Mouse (Mus musculus) limb, embryonic 11.5 days (tissue): ENCODE measurements around the gene Csad. TPM values are rescaled to one million over a fixed set of nuclear protein-coding genes. Genes with fewer than 3 reads are reported as not detected.

Experiments
- ATAC-seq: fragments of 200-750 bp; cut with Nextera tagmentation; 2 replicates; pipeline ENCODE4 v1.8.0; 2017; ENCODE audit warnings: low read depth; ENCODE audit not compliant: insufficient number of reproducible peaks, low FRiP score, low TSS enrichment
- DNase-seq: peaks from one replicate; pipeline ENCODE4 v3.0.0-alpha.2; 2015; ENCODE audit warnings: low spot score
- H3K27ac ChIP-seq: fragments of 300-500 bp; sonication (generic); replicated peaks from 2 replicates; pipeline ENCODE4 v1.5.1; 2014; ENCODE audit warnings: low read depth, mild to moderate bottlenecking, low read length
- H3K27me3 ChIP-seq: fragments of 300-500 bp; sonication (generic); 2 replicates; pipeline ENCODE4 v1.6.1; 2014; ENCODE audit warnings: mild to moderate bottlenecking, low read length, mixed read lengths; ENCODE audit not compliant: control insufficient read depth, insufficient read depth
- H3K36me3 ChIP-seq: fragments of 300-500 bp; sonication (generic); 2 replicates; pipeline ENCODE4 v1.6.1; 2014; ENCODE audit warnings: mild to moderate bottlenecking, low read length, moderate library complexity, mixed read lengths; ENCODE audit not compliant: control insufficient read depth, insufficient read depth
- H3K4me1 ChIP-seq: fragments of 300-500 bp; sonication (generic); 2 replicates; pipeline ENCODE4 v1.6.1; 2014; ENCODE audit warnings: low read length, mixed read lengths; ENCODE audit not compliant: control insufficient read depth, insufficient read depth
- H3K4me2 ChIP-seq: fragments of 300-500 bp; sonication (generic); 2 replicates; pipeline ENCODE4 v1.6.1; 2014; ENCODE audit warnings: low read depth, mild to moderate bottlenecking, moderate library complexity; ENCODE audit not compliant: severe bottlenecking
- H3K4me3 ChIP-seq: fragments of 300-500 bp; sonication (generic); 2 replicates; pipeline ENCODE4 v1.5.1; 2014; ENCODE audit warnings: low read depth, low read length
- H3K9ac ChIP-seq: fragments of 300-500 bp; sonication (generic); 2 replicates; pipeline ENCODE4 v1.6.1; 2014; ENCODE audit warnings: mild to moderate bottlenecking, low read length
- H3K9me3 ChIP-seq: fragments of 300-500 bp; sonication (generic); 2 replicates; pipeline ENCODE4 v1.6.1; 2016; ENCODE audit warnings: low read length; ENCODE audit not compliant: control insufficient read depth
- WGBS: fragments of 180-500 bp; shearing (Covaris S2); extraction: QIAGEN DNeasy Blood & Tissue Kit; methylation state at CpG from one replicate; pipeline ENCODE4 v1.1.7; 2014; 5-methylcytosine and 5-hydroxymethylcytosine counted together
- polyA plus RNA-seq: library from polyadenylated mRNA; unstranded; fragments of >200 nt; fragmentation: Nextera tagmentation; extraction: Ambion mirVana; gene quantifications from 2 replicates; pipeline ENCODE4 v1.2.1, GENCODE M21; 2014

Csad gene
- polyA plus RNA-seq, 1 experiment from 2014 or later, result 37.3 TPM

DNA sequence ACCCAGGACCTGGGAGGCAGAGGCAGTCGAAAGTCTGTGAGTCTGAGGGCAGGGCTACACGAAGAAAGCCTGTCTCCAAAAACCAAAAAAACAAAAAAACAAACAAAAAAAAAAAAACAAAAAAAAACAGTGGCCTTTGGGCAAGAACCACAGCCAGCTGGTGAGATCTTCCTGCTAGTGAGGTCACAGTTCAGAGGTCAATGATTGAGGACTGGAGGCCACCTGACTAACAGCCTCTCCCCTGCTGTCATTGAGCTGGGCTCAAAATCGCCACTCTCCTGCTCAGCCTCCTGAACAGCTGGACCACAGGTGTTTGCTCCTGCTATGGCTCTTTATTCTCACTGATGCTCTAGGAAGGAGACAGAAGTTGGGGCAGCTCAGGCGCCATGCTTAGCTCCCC lies 51.9 kb downstream of the Csad start:
- no peak overlapping the region for H3K4me3 ChIP-seq
- H3K27me3 ChIP-seq, result no peaks in the 10 kb centered on the region
- H3K27ac ChIP-seq, result peak overlapping the region; percentile 30; the same call in 1 of the 2 replicates
- DNase-seq, result no peak
- H3K4me2 ChIP-seq, result no peak overlapping the region
- H3K9me3 ChIP-seq, result no peaks in the 10 kb centered on the region
- no peaks in the 10 kb centered on the region for H3K36me3 ChIP-seq
- WGBS, result 35% methylated on average over 4 of the region's 4 CpGs
- no peak overlapping the region for H3K9ac ChIP-seq
- H3K4me1 ChIP-seq, result peaks cover 12% of the 10 kb centered on the region
- ATAC-seq, result no peak

DNA sequence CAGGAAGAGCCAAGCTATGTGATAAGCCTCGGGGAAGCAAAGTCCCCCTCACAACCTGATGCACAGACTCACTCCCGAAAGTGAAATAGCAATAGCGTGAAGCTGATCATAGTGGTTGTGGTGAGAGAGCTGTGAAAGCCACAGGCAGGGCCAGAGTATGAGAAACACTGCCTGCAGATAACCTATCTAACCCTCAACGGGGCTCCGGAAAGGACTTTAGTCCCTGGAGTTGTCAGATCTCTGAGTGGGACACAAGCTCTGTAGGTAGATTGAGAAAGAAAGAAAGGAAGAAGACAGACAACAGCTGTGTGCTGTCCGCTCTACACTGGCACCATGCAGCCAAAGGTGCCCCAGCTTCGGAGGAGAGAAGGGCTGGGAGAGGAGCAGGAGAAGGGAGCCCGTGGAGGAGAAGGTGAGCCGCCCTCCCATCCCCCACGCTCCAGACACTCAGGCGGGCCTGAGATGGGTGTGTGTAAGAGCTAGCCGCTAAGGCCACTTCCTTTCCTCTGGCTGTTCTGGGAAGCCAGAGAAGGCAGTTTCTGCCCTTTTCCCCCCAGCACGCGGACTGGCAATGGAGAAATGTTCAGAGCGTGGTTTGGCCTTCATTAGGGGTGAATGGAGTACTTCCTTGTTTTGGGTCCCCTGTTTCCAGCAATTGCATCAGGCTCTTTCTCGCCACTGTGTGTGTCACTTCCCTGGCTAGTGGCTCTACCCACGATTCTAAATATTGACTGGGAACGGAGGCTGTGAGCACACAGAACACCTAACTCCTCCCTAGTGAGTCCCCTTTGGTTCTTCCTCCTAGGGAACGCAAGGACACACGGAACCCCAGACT lies 54.0 kb downstream of the Csad start, which contains the start of gene Soat2:
Soat2 (plus strand) TSS at position 226 of the 835 bp plus-strand sequence.
- WGBS, result 46% methylated on average over 20 of the region's 20 CpGs
- Histone ChIP-seq H3K27ac (no peak within 1 kb of the TSS), H3K4me2 (no peak within 1 kb of the TSS), H3K4me3 (no peak within 1 kb of the TSS), H3K9me3 (no peaks in the 10 kb centered on the region), H3K36me3 (no peaks in the 10 kb centered on the region), H3K9ac (peak within 1 kb of the TSS; percentile 40), H3K4me1 (peaks cover 12% of the 10 kb centered on the region), H3K27me3 (peaks cover 6% of the 10 kb centered on the region)
- ATAC-seq, result no peak
- DNase-seq, result no peak

DNA sequence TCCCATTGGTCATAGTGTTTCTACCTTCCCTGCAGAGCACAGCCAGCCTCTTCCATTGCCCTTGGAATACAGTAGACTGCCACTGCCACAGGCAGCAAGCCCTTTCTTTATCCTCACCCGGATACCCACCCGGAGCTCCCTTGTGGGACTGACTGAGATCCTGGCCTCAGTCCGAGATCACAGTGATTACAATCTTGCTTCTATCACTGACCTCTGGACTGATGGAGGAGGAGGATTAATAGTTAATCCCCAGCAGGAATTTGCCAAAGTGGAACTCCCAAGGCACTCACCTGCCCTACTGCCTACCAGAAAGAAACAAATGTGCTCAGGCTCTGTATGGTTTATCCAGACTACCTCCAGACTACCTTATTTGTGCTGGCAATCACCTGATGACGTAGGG lies 55.0 kb downstream of the Csad start:
- ATAC-seq, result no peak
- Histone ChIP-seq H3K4me2 (no peak overlapping the region), H3K4me1 (peaks cover 12% of the 10 kb centered on the region), H3K27me3 (peaks cover 16% of the 10 kb centered on the region), H3K4me3 (no peak overlapping the region), H3K9ac (no peak overlapping the region), H3K27ac (no peak overlapping the region), H3K36me3 (no peaks in the 10 kb centered on the region), H3K9me3 (no peaks in the 10 kb centered on the region)
- 78% methylated on average over 4 of the region's 4 CpGs for WGBS
- DNase-seq, result no peak

DNA sequence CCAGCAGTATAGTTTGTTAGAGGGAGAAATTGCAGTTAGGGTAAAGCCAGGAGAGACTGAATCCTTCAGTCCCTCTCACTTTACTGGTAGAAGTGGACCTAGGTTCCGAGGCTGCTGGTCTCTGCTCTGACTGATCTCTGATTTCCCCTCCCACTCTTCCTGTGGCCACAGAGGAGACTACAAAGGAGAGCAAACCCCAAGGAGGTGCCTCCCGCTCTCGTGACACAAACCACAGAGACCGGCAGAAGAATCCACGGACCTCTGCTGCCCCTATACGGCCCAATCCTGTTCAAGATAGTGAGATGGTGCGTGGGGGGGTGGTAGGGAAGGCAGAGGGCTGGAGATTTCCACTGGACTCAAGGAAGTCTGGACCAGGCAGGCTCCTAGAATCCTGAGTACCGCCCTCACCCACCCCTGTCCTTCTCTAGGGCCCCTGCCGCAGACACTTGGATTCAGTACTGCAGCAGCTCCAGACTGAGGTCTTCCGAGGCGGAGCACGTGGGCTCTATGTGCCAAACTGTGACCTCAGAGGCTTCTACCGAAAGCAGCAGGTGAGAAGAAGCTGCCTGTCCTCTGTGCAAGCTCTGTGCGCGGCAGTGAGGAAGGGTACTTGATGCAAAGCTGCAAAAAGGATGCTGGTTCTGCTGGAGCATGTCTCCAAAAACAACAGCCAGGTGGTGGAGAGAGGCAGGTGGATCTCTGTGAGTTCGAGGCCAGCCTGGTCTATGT lies 56.7 kb downstream of the Csad start:
- Histone ChIP-seq H3K4me3 (no peak overlapping the region), H3K36me3 (no peaks in the 10 kb centered on the region), H3K4me1 (peaks cover 14% of the 10 kb centered on the region), H3K9me3 (no peaks in the 10 kb centered on the region), H3K4me2 (no peak overlapping the region), H3K27me3 (peaks cover 28% of the 10 kb centered on the region), H3K27ac (no peak overlapping the region), H3K9ac (no peak overlapping the region)
- 67% methylated on average over 16 of the region's 16 CpGs for WGBS
- DNase-seq, result no peak
- no peak for ATAC-seq

DNA sequence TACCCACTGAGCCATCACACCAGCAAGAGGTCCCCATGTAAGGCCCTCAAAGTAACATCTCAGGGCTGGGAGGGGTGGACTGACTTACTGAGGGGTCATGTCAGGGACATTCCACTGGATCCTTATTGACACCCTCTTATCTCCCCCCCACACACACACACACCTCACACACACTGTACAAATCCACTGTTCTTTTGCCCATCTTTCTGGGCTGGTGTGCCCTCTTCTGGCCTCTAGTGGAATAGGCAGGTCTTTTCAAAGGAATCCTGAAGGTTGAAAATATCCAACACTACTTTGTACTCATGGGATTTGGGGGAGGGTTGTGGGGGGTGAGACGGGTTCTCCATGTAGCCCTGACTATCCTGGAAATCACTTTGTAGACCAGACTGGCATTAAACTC lies 57.6 kb downstream of the Csad start:
- 12% methylated on average over 1 of the region's 1 CpGs for WGBS
- Histone ChIP-seq H3K36me3 (no peaks in the 10 kb centered on the region), H3K4me1 (peaks cover 11% of the 10 kb centered on the region), H3K9ac (no peak overlapping the region), H3K4me3 (no peak overlapping the region), H3K27ac (no peak overlapping the region), H3K4me2 (no peak overlapping the region), H3K27me3 (peaks cover 30% of the 10 kb centered on the region), H3K9me3 (no peaks in the 10 kb centered on the region)
- no peak for ATAC-seq
- DNase-seq, result peak; percentile 45

DNA sequence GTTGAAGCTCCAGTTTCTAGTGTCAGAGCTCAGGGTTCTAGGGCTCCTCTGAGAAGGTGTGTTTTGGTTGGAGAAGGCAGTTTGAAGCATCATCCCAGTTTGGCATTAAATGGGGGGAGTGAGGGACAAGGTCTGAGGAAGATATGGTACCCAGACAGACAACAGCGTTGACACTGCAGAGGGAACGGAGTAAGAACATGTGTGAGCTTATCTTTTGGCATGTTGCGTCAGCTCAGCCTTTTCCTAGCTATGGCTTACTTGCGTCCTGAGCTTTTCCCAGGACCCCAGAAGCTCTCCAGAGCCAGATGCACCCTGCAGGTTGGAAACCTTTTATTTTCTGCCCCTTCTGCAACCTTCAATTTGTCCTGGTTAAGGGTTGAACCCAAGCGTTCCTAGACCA lies 58.4 kb downstream of the Csad start:
- Histone ChIP-seq H3K4me3 (no peak overlapping the region), H3K4me2 (no peak overlapping the region), H3K4me1 (peaks cover 11% of the 10 kb centered on the region), H3K36me3 (no peaks in the 10 kb centered on the region), H3K27me3 (peaks cover 30% of the 10 kb centered on the region), H3K9me3 (no peaks in the 10 kb centered on the region), H3K27ac (no peak overlapping the region), H3K9ac (no peak overlapping the region)
- WGBS, result 89% methylated on average over 5 of the region's 5 CpGs
- ATAC-seq (no peak), DNase-seq (no peak)

DNA sequence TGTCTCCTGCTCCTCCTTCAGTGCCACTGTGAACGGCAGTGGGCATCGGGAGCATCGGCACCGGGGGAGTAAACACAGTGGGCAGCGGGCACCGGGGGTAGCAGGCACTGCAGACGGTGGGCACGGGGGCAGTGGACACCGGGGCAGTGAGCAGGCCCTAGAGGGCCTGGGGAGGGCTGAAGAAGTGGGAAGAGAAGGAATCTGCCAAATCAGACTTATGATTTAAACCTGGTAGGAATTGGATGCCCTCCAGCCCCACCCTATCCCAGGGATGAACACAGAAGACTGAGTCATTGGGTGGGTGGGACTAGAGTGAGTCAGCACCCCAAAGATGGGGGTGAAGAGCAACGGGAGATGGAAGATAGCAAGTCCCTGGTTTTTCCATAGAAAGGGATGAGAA lies 59.2 kb downstream of the Csad start:
- Histone ChIP-seq H3K27ac (no peak overlapping the region), H3K4me2 (no peak overlapping the region), H3K4me3 (no peak overlapping the region), H3K27me3 (peaks cover 30% of the 10 kb centered on the region), H3K9ac (no peak overlapping the region), H3K4me1 (peaks cover 3% of the 10 kb centered on the region), H3K36me3 (no peaks in the 10 kb centered on the region), H3K9me3 (no peaks in the 10 kb centered on the region)
- no peak for ATAC-seq
- 89% methylated on average over 10 of the region's 10 CpGs for WGBS
- no peak for DNase-seq

DNA sequence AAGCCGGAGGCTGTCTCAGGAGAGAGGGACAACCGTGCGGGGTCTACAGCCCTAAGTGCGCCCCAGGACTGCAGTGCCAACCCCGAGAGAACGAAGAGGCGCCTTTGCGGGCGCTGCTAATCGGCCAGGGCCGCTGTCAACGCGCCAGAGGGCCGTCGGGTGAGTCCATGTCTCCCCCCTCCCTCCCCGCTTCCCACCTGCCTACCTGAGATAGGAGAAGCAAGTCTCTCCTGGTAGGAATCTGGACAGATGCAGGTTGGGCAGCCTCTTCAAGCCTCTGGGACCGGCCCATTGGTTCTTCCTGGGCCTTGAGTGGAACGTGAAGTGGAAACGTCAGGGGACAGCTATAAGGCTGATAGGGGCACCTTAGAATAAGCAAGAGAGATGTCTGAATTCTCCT lies 59.8 kb downstream of the Csad start:
- peak overlapping the region; percentile 9; the same call in 1 of the 2 replicates for H3K4me3 ChIP-seq
- H3K9ac ChIP-seq, result peak overlapping the region; percentile 38
- H3K4me2 ChIP-seq, result peak overlapping the region; percentile 46
- no peak for DNase-seq
- H3K27ac ChIP-seq, result no peak overlapping the region
- no peaks in the 10 kb centered on the region for H3K36me3 ChIP-seq
- H3K9me3 ChIP-seq, result no peaks in the 10 kb centered on the region
- 13% methylated on average over 19 of the region's 19 CpGs for WGBS
- peaks cover 30% of the 10 kb centered on the region for H3K27me3 ChIP-seq
- H3K4me1 ChIP-seq, result peaks cover 3% of the 10 kb centered on the region; the same call in 1 of the 2 replicates
- no peak for ATAC-seq
